Mouse (Mus musculus): ENCODE data around the gene Snap47. TPM values are rescaled to one million over a fixed set of nuclear protein-coding genes. Genes with fewer than 3 reads are reported as not detected.
A peak's percentile ranks its signal among the peaks of the same experiment; 100 is the strongest.

Gene Snap47
- total RNA-seq (2014; fragmentation: Nextera tagmentation): 27.9 and 29.4 TPM in 2 replicates
- 34.9 and 35.7 TPM in 2 replicates for total RNA-seq (2017)
- polyA plus RNA-seq (2012): 10.2 and 13.3 TPM in 2 replicates

DNA sequence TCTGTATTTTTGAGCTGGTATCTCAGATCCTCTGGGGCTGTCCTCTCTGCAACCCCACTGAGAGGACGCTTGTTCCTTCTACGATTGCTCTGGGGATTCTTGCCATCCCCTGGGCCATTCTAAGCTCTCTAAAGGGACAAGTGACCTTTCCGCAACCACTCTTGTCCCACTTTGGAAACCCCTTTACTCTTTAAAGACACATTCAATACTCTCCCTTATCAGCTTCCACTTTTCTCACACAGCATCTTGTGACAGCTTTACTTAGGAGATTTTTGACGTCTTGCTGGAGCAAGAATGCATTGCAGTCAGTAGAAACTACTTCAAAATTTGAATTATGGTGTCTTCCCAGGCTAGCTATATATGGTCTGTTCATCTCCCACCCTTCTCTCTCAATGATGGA, at the start of gene Snap47:
TSS of gene Snap47 (minus strand) at position 101 of the 400 bp plus-strand sequence.
- Histone ChIP-seq H3K9me3 (replicated peaks) (no peaks in the 10 kb centered on the region), H3K4me1 (ENCODE audit: insufficient read depth, low read depth, low read length) (peaks cover 34% of the 10 kb centered on the region), H3K27me3 (ENCODE audit: insufficient read depth, low read length) (no peaks in the 10 kb centered on the region), H3K4me3 (ENCODE audit: low read depth, low read length) (peak within 1 kb of the TSS; percentile 87), H3K36me3 (replicated peaks) (peaks cover 67% of the 10 kb centered on the region)
- DNase-seq (ENCODE audit: low spot score) (no peak), ATAC-seq (ENCODE audit: extremely low read depth, insufficient number of reproducible peaks, low FRiP score, poor library complexity, severe bottlenecking) (no peak)
- no peak for TF ChIP-seq TAL1 (conservative IDR thresholded peaks at IDR 0.05; ENCODE audit: low read depth, low read length)
- no peak for TF ChIP-seq CTCF (IDR thresholded peaks at IDR 0.05; ENCODE audit: low read depth, low read length)
- no peak for TF ChIP-seq GATA2 (IDR thresholded peaks at IDR 0.05; ENCODE audit: borderline replicate concordance, low read depth, low read length)
- no peak for TF ChIP-seq GATA1 (IDR thresholded peaks at IDR 0.05; ENCODE audit: borderline replicate concordance, low read length)
- TF ChIP-seq POLR2AphosphoS5 (IDR thresholded peaks at IDR 0.05; ENCODE audit: insufficient replicate concordance, low read depth, low read length): no peak

DNA sequence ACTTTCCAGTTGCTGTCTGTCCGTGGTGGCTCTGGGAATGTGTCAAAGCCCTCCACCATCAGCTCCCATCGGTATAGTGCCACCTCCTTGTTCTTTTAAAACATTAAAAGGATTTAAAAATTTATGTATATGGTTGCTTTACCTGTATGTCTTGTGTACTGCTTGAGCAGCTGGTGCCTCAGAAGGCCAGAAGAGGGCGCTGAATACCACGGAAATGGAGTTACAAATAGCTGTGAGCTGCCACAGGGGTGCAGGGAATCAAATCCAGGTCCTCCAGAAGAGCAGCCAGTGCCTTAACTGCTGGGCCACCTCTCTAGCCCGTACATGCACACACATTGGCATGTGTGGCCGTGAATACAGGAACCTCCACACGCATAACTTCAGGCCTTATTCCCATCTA, 46.8 kb upstream of the Snap47 start:
- no peak for TF ChIP-seq CTCF (IDR thresholded peaks at IDR 0.05; ENCODE audit: low read depth, low read length)
- TF ChIP-seq GATA2 (IDR thresholded peaks at IDR 0.05; ENCODE audit: borderline replicate concordance, low read depth, low read length): no peak
- TF ChIP-seq TAL1 (conservative IDR thresholded peaks at IDR 0.05; ENCODE audit: low read depth, low read length): no peak
- H3K4me1 ChIP-seq (ENCODE audit: insufficient read depth, low read depth, low read length): peaks cover 6% of the 10 kb centered on the region
- no peak for ATAC-seq (ENCODE audit: extremely low read depth, insufficient number of reproducible peaks, low FRiP score, poor library complexity, severe bottlenecking)
- no peak overlapping the region for H3K4me3 ChIP-seq (ENCODE audit: low read depth, low read length)
- peaks cover 3% of the 10 kb centered on the region for H3K9me3 ChIP-seq (replicated peaks)
- DNase-seq (ENCODE audit: low spot score): no peak
- H3K36me3 ChIP-seq (replicated peaks): peaks cover 100% of the 10 kb centered on the region
- no peaks in the 10 kb centered on the region for H3K27me3 ChIP-seq (ENCODE audit: insufficient read depth, low read length)

DNA sequence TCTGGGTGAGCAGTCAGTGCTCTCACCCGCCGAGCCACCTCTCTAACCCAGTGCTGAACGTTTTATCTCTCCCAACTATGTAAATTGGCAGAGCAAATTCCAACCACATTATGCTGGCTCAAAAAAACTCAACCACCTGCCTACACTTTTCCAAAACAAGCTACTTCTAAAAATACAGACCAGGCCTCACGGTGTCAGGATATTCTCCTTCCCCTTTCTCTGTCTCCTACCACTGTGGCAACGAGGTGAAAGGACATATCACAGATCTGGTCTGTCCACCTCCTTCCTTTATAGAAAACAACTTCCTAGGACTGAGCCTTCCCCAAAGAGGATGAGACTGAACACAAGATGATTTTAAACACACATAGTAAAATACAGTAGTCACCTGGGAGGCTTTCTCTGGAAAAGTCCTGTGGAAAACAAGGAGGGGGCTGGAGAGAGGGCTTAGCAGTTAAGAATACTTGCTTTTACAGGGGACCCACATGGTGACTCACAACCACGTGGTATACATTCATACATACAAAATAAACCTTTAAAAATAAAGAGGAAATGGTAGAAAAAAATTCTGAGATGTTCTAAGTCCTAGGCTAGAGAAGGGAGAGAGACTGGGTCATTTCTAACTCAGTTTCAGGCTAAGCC, 45.8 kb upstream of the Snap47 start:
- peaks cover 100% of the 10 kb centered on the region for H3K36me3 ChIP-seq (replicated peaks)
- peaks cover 3% of the 10 kb centered on the region for H3K9me3 ChIP-seq (replicated peaks)
- no peak overlapping the region for H3K4me3 ChIP-seq (ENCODE audit: low read depth, low read length)
- no peak for DNase-seq (ENCODE audit: low spot score)
- no peaks in the 10 kb centered on the region for H3K27me3 ChIP-seq (ENCODE audit: insufficient read depth, low read length)
- ATAC-seq (ENCODE audit: extremely low read depth, insufficient number of reproducible peaks, low FRiP score, poor library complexity, severe bottlenecking): no peak
- H3K4me1 ChIP-seq (ENCODE audit: insufficient read depth, low read depth, low read length): no peaks in the 10 kb centered on the region; the same call in 1 of the 2 replicates
- no peak for TF ChIP-seq POLR2AphosphoS5 (IDR thresholded peaks at IDR 0.05; ENCODE audit: insufficient replicate concordance, low read depth, low read length)
- TF ChIP-seq TAL1 (conservative IDR thresholded peaks at IDR 0.05; ENCODE audit: low read depth, low read length): no peak

DNA sequence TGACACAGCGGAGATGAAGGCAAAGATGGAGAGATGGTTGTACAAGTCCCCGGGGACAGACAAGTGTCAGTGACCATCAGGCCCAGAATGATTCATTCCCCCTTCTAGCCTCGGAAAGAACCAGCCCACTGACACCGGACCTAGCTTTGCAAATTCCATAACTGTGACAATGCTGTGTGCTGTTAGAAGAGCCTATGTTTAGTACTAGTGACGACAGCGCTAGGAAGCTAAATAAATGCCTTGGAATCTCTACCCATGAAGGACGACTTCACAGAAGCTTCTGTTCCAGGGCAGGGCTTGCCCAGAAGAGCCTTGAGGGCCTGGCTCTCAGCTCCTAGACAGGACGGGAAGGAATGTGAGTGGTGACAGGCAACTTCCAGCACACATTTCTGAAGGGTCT, 35.2 kb upstream of the Snap47 start:
- TF ChIP-seq POLR2AphosphoS5 (IDR thresholded peaks at IDR 0.05; ENCODE audit: insufficient replicate concordance, low read depth, low read length) (no peak), GATA1 (IDR thresholded peaks at IDR 0.05; ENCODE audit: borderline replicate concordance, low read length) (no peak), CTCF (IDR thresholded peaks at IDR 0.05; ENCODE audit: low read depth, low read length) (no peak), TAL1 (conservative IDR thresholded peaks at IDR 0.05; ENCODE audit: low read depth, low read length) (no peak), GATA2 (IDR thresholded peaks at IDR 0.05; ENCODE audit: borderline replicate concordance, low read depth, low read length) (no peak)
- Histone ChIP-seq H3K4me3 (ENCODE audit: low read depth, low read length) (no peak overlapping the region), H3K36me3 (replicated peaks) (peaks cover 67% of the 10 kb centered on the region), H3K27me3 (ENCODE audit: insufficient read depth, low read length) (0 out of 2 replicates have a peak, but pooled peaks cover 4% of the 10 kb centered on the region), H3K9me3 (replicated peaks) (no peaks in the 10 kb centered on the region), H3K4me1 (ENCODE audit: insufficient read depth, low read depth, low read length) (no peaks in the 10 kb centered on the region)
- ATAC-seq (ENCODE audit: extremely low read depth, insufficient number of reproducible peaks, low FRiP score, poor library complexity, severe bottlenecking) (no peak), DNase-seq (ENCODE audit: low spot score) (no peak)

DNA sequence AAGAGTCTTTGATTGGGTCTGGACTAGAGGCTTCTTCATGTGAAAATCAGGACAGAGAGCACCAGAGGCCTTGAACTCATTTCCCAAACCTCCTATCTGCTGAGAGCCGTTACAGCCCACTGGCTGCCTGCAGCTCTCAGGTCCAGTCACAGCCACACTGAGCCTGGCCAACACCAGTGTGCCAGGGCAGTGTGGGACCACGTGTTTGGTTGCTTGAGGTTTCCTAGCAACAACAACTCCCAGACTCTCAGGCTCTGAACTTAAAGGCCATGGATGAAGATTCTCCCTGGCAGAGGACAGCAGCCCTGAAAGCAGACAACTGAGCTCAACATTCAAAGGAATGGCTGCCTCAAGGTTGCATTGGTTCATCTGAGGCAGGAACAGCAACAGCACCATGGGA, 34.7 kb upstream of the Snap47 start:
- ATAC-seq (ENCODE audit: extremely low read depth, insufficient number of reproducible peaks, low FRiP score, poor library complexity, severe bottlenecking) (no peak), DNase-seq (ENCODE audit: low spot score) (no peak)
- Histone ChIP-seq H3K4me1 (ENCODE audit: insufficient read depth, low read depth, low read length) (no peaks in the 10 kb centered on the region), H3K9me3 (replicated peaks) (no peaks in the 10 kb centered on the region), H3K4me3 (ENCODE audit: low read depth, low read length) (no peak overlapping the region), H3K36me3 (replicated peaks) (peaks cover 61% of the 10 kb centered on the region), H3K27me3 (ENCODE audit: insufficient read depth, low read length) (peaks cover 6% of the 10 kb centered on the region; the same call in 1 of the 2 replicates)
- TF ChIP-seq GATA1 (IDR thresholded peaks at IDR 0.05; ENCODE audit: borderline replicate concordance, low read length) (no peak), POLR2AphosphoS5 (IDR thresholded peaks at IDR 0.05; ENCODE audit: insufficient replicate concordance, low read depth, low read length) (no peak), CTCF (IDR thresholded peaks at IDR 0.05; ENCODE audit: low read depth, low read length) (no peak), GATA2 (IDR thresholded peaks at IDR 0.05; ENCODE audit: borderline replicate concordance, low read depth, low read length) (no peak), TAL1 (conservative IDR thresholded peaks at IDR 0.05; ENCODE audit: low read depth, low read length) (no peak)

DNA sequence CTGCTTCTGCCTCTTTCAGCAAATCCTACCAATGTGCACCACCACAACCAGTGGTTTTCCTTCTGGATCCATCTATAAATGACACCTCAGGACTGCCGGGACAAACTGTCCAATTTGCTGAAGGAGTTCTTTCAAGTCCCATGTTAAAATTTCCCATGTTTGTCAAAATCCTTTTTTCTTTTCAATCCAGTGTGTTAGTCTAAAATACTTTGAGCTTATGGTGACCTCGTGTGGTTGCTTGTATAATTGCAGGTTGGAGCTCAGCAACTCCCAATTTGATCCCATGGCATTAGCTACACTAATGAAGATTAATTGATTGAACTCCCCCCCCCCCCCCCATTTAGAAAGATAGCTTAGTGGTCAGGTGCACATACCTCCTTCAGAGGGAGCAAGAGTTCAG, 32.2 kb upstream of the Snap47 start:
- Histone ChIP-seq H3K4me1 (ENCODE audit: insufficient read depth, low read depth, low read length) (no peaks in the 10 kb centered on the region), H3K4me3 (ENCODE audit: low read depth, low read length) (no peak overlapping the region), H3K9me3 (replicated peaks) (no peaks in the 10 kb centered on the region), H3K36me3 (replicated peaks) (peaks cover 37% of the 10 kb centered on the region), H3K27me3 (ENCODE audit: insufficient read depth, low read length) (peaks cover 14% of the 10 kb centered on the region)
- TF ChIP-seq CTCF (IDR thresholded peaks at IDR 0.05; ENCODE audit: low read depth, low read length) (0 out of 2 replicates have a peak, but pooled peaks have one; percentile 44), GATA1 (IDR thresholded peaks at IDR 0.05; ENCODE audit: borderline replicate concordance, low read length) (no peak)
- DNase-seq (ENCODE audit: low spot score) (no peak), ATAC-seq (ENCODE audit: extremely low read depth, insufficient number of reproducible peaks, low FRiP score, poor library complexity, severe bottlenecking) (no peak)
